Mouse (Mus musculus): ENCODE results near the gene P4hb. TPM values are rescaled to one million over a fixed set of nuclear protein-coding genes. Genes with fewer than 3 reads are reported as not detected.
"Not testable (repeated sequence)": the region's sequence is repeated elsewhere in the genome, so short reads cannot be mapped to it uniquely, and the experiment has no call there.

Gene P4hb
- polyA plus RNA-seq, 2 experiments: 214 to 497 TPM

DNA sequence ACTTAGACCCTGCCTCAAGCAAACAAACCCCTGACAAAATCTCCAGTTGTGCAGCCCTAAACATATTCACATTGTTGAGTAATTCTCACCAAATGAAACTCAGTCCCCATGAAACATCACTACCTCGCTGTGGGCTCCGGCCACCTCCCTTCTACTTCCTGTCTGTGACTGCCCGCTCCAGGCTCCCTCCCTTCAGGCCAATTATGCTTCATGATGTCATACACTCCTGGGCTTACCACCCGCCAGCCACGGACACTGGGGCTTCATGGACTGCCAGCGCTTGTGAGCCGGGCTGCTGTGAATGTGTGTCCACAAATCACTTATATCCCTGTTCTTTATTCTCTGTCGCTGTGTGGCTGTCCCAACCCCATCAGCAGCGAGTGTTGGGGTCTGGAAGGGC lies 53.3 kb downstream of the P4hb start:
- H3K4me2 ChIP-seq (ENCODE audit: low read depth): no peak overlapping the region
- no peak for ATAC-seq (ENCODE audit: insufficient read depth)

DNA sequence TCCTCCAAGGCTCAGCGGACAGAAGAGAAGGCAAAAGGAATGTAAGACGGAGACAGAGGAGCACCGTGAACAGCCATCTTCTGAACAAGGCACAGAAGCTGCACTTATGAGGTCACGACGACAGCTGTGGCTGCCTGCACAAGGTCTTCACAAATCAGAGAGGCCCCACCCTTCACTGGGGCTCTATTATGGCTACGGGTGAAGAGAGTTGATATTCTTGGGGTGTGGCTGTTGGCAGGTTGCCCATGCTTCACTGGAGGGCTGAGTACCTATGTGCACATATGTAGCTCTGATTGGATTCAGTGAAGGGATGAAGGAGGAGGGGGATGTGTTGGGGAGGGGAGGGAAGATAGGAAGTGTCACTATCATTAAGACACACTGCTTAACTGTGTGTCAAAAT lies 54.5 kb downstream of the P4hb start:
- ATAC-seq (ENCODE audit: insufficient read depth) (no peak), DNase-seq (ENCODE audit: low read depth in 3 of 3, low spot score in 3 of 3) (peak in 1 of 3 experiments; percentile 53)
- H3K4me2 ChIP-seq (ENCODE audit: low read depth): no peak overlapping the region
- no peak for TF ChIP-seq EP300 (IDR thresholded peaks at IDR 0.05; ENCODE audit: low read depth)
- TF ChIP-seq CTCF (IDR thresholded peaks at IDR 0.05; ENCODE audit: low read depth): no peak
- no peak overlapping the region for H3K4me3 ChIP-seq (ENCODE audit: insufficient read depth in 1 of 2, low read depth in 2 of 2, low read length in 2 of 2)
- peaks cover 12 to 28% of the 10 kb centered on the region in 2 experiments for H3K4me1 ChIP-seq (replicated peaks; ENCODE audit: control insufficient read depth in 2 of 2, insufficient read depth in 2 of 2, low read length in 1 of 2)
- H3K27me3 ChIP-seq (ENCODE audit: control insufficient read depth, insufficient read depth, low read length): no peaks in the 10 kb centered on the region
- no peak overlapping the region for H3K9ac ChIP-seq (replicated peaks)
- 46% methylated on average over 6 of the region's 6 CpGs for WGBS (ENCODE audit: insufficient replicate concordance)
- H3K9me3 ChIP-seq (ENCODE audit: control insufficient read depth, low read length): no peaks in the 10 kb centered on the region
- no peaks in the 10 kb centered on the region for H3K36me3 ChIP-seq (replicated peaks; ENCODE audit: control insufficient read depth, insufficient read depth, low read depth)
- H3K27ac ChIP-seq: no peak overlapping the region

More for the DNA sequence above, 53.3 kb downstream of the P4hb start:
- peaks cover 12 to 28% of the 10 kb centered on the region in 2 experiments for H3K4me1 ChIP-seq (replicated peaks; ENCODE audit: control insufficient read depth in 2 of 2, insufficient read depth in 2 of 2, low read length in 1 of 2)
- H3K9me3 ChIP-seq (ENCODE audit: control insufficient read depth, low read length): no peaks in the 10 kb centered on the region
- TF ChIP-seq CTCF (IDR thresholded peaks at IDR 0.05; ENCODE audit: low read depth) (no peak), EP300 (IDR thresholded peaks at IDR 0.05; ENCODE audit: low read depth) (no peak)
- 31% methylated on average over 9 of the region's 9 CpGs for WGBS (ENCODE audit: insufficient replicate concordance)
- no peak overlapping the region for H3K9ac ChIP-seq (replicated peaks)
- no peaks in the 10 kb centered on the region for H3K27me3 ChIP-seq (ENCODE audit: control insufficient read depth, insufficient read depth, low read length)
- H3K27ac ChIP-seq: no peak overlapping the region
- no peaks in the 10 kb centered on the region for H3K36me3 ChIP-seq (replicated peaks; ENCODE audit: control insufficient read depth, insufficient read depth, low read depth)
- no peak overlapping the region for H3K4me3 ChIP-seq (ENCODE audit: insufficient read depth in 1 of 2, low read depth in 2 of 2, low read length in 2 of 2)
- DNase-seq (ENCODE audit: low read depth in 3 of 3, low spot score in 3 of 3): no peak

DNA sequence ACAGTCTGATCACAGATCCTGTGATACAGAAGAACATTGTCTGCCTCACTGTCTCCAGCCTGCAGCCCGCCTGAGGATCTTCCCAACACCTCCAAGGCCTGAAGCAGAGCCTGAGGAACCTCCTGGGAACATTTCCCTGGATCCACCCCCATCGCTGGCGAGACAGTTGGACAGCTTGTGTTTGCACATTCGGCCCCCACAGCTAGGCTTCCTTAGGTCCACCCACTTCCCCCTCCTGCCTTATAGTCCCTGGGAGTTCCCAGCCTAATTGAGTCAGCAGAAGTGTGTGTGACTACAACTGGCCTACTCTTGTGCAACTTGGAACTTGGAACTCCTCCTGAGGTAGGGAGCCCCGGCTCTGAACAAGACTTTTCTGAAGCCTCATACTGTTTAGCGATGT lies 55.0 kb downstream of the P4hb start:
- Histone ChIP-seq H3K27ac (no peak overlapping the region), H3K4me2 (ENCODE audit: low read depth) (no peak overlapping the region), H3K4me1 (replicated peaks; ENCODE audit: control insufficient read depth in 2 of 2, insufficient read depth in 2 of 2, low read length in 1 of 2) (peaks cover 12 to 28% of the 10 kb centered on the region in 2 experiments), H3K36me3 (replicated peaks; ENCODE audit: control insufficient read depth, insufficient read depth, low read depth) (no peaks in the 10 kb centered on the region), H3K9me3 (ENCODE audit: control insufficient read depth, low read length) (no peaks in the 10 kb centered on the region), H3K9ac (replicated peaks) (no peak overlapping the region), H3K27me3 (ENCODE audit: control insufficient read depth, insufficient read depth, low read length) (no peaks in the 10 kb centered on the region), H3K4me3 (ENCODE audit: insufficient read depth in 1 of 2, low read depth in 2 of 2, low read length in 2 of 2) (no peak overlapping the region)
- no peak for TF ChIP-seq CTCF (IDR thresholded peaks at IDR 0.05; ENCODE audit: low read depth)
- TF ChIP-seq EP300 (IDR thresholded peaks at IDR 0.05; ENCODE audit: low read depth): no peak
- no peak for DNase-seq (ENCODE audit: low read depth in 3 of 3, low spot score in 3 of 3)
- 34% methylated on average over 6 of the region's 6 CpGs for WGBS (ENCODE audit: insufficient replicate concordance)
- no peak for ATAC-seq (ENCODE audit: insufficient read depth)

DNA sequence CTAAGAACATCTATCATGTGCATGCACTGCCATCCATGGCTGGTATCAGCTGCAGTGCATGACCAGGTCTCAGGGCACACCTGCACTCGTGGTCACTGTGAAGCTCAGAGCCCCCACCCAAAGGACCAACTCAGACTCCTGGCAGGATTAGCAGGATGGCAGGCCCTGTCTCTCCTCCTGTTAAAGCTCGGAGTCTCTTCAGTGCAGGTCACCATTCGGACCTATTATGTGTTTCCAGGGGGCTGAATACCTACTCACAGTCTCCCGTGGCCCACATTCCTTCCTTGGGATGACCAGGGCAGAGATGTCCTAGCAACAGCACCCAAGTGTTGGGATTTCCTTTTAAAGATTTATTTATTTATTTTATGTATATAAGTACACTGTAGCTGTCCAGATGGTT lies 55.9 kb downstream of the P4hb start:
- Histone ChIP-seq H3K27me3 (ENCODE audit: control insufficient read depth, insufficient read depth, low read length) (no peaks in the 10 kb centered on the region), H3K4me2 (ENCODE audit: low read depth) (no peak overlapping the region), H3K27ac (no peak overlapping the region), H3K9ac (replicated peaks) (no peak overlapping the region), H3K4me3 (ENCODE audit: insufficient read depth in 1 of 2, low read depth in 2 of 2, low read length in 2 of 2) (no peak overlapping the region), H3K4me1 (replicated peaks; ENCODE audit: control insufficient read depth in 2 of 2, insufficient read depth in 2 of 2, low read length in 1 of 2) (peaks cover 12 to 28% of the 10 kb centered on the region in 2 experiments), H3K9me3 (ENCODE audit: control insufficient read depth, low read length) (no peaks in the 10 kb centered on the region), H3K36me3 (replicated peaks; ENCODE audit: control insufficient read depth, insufficient read depth, low read depth) (no peaks in the 10 kb centered on the region)
- TF ChIP-seq EP300 (IDR thresholded peaks at IDR 0.05; ENCODE audit: low read depth): no peak
- no peak for TF ChIP-seq CTCF (IDR thresholded peaks at IDR 0.05; ENCODE audit: low read depth)
- WGBS (ENCODE audit: insufficient replicate concordance): 56% methylated on average over 4 of the region's 4 CpGs
- ATAC-seq (ENCODE audit: insufficient read depth): no peak
- DNase-seq (ENCODE audit: low read depth in 3 of 3, low spot score in 3 of 3): no peak

DNA sequence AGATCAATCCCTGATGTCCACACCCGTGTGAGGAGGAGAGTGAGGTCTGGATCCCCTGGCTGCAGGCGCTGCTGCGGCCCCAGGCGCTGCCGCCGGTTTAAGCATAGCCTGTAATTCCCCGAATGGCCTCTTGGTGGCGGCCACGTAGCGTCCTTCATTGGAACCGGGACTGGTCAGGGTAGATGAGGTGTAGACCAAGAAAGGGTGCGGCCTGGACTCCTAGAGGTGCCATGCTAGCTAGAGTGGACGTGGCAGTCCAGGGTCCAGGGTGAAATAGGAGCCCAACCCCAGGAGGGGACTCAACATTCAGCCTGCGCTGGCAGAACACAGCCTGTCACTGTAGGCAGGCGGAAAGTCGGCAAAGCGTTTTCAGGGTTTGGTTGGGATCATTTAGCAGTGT lies 57.4 kb downstream of the P4hb start:
- ATAC-seq (ENCODE audit: insufficient read depth): peak; percentile 34
- Histone ChIP-seq H3K36me3 (replicated peaks; ENCODE audit: control insufficient read depth, insufficient read depth, low read depth) (no peaks in the 10 kb centered on the region), H3K4me1 (replicated peaks; ENCODE audit: control insufficient read depth in 2 of 2, insufficient read depth in 2 of 2, low read length in 1 of 2) (peaks cover 8 to 24% of the 10 kb centered on the region in 2 experiments), H3K27ac (no peak overlapping the region), H3K4me3 (ENCODE audit: insufficient read depth in 1 of 2, low read depth in 2 of 2, low read length in 2 of 2) (no peak overlapping the region), H3K4me2 (ENCODE audit: low read depth) (no peak overlapping the region), H3K9ac (replicated peaks) (no peak overlapping the region), H3K9me3 (ENCODE audit: control insufficient read depth, low read length) (no peaks in the 10 kb centered on the region), H3K27me3 (ENCODE audit: control insufficient read depth, insufficient read depth, low read length) (no peaks in the 10 kb centered on the region)
- 22% methylated on average over 17 of the region's 17 CpGs for WGBS (ENCODE audit: insufficient replicate concordance)
- TF ChIP-seq CTCF (IDR thresholded peaks at IDR 0.05; ENCODE audit: low read depth): peak; percentile 99
- no peak for TF ChIP-seq EP300 (IDR thresholded peaks at IDR 0.05; ENCODE audit: low read depth)
- DNase-seq (ENCODE audit: low read depth in 3 of 3, low spot score in 3 of 3): peak; percentile 56 to 61 (median 59)

DNA sequence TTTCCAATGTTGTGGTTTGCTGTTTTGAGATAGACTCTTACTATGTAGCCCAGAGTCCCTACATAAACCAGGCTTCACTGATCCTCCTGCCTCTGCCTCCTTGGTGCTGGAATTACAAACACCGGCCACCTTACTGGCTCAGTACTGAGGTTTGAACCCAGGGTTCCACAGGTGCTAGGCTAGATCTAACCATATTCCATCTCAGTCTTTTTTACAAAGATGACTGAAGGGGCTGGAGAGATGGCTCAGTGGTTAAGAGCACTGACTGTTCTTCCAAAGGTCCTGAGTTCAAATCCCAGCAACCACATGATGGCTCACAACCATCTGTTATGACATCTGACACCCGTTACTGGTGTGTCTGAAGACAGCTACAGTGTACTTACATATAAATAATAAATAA lies 58.8 kb downstream of the P4hb start:
- not testable (repeated sequence) for H3K9ac ChIP-seq (replicated peaks); DNase-seq (ENCODE audit: low read depth in 3 of 3, low spot score in 3 of 3); H3K4me3 ChIP-seq (ENCODE audit: insufficient read depth in 1 of 2, low read depth in 2 of 2, low read length in 2 of 2); H3K4me2 ChIP-seq (ENCODE audit: low read depth); H3K9me3 ChIP-seq (ENCODE audit: control insufficient read depth, low read length); ATAC-seq (ENCODE audit: insufficient read depth); H3K27me3 ChIP-seq (ENCODE audit: control insufficient read depth, insufficient read depth, low read length); H3K27ac ChIP-seq; H3K36me3 ChIP-seq (replicated peaks; ENCODE audit: control insufficient read depth, insufficient read depth, low read depth)
- H3K4me1 ChIP-seq (replicated peaks; ENCODE audit: control insufficient read depth in 2 of 2, insufficient read depth in 2 of 2, low read length in 1 of 2): peaks cover 16 to 25% of the 10 kb centered on the region in 2 experiments
- 72% methylated on average over 2 of the region's 2 CpGs for WGBS (ENCODE audit: insufficient replicate concordance)

All from liver, embryonic 14.5 days (tissue).